Mouse (Mus musculus): Measurements from ENCODE around the gene Gm49601.

Gene Gm49601

DNA sequence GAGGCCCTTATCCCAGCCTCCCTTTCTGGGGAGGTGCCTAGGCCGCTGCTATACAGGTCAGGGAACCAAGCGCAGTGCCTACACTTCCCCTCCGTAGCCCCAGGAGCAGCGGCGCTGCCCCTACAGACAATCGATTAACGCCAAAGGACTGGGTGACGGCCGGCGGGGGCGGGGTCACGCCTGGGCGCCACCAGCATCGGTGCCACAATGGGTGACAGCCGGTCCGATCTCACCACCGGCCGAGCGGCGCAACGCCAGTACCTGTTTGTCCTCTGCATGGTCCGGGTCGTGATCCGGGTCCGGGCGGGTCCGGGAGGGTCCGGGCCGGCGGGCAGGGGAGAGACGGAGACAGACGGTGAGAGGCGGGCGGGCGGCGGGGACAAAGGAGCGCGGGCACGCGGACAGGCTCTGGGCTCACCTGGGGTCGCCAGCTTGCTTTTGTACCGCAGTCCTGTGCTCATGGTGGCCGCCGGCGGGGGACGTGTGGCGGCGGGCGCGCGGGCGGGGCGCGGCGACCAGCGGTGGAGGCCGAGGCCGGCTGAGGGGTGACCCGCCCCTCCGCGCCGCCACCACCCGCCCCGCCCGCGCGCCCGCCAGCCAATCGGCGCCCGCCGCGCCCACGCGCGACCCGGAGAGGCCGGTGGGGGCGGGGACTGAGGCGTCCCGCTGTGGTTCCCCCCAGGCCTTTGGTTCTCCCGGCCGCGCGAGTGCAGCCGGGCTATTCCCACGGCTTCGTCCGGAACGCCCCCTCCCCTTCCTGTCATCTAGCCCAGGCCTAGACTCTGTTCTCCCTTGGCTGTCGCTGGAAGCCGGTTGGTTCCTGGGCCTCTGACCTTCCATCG is 3.4 kb upstream of the Gm49601 start, which contains the start of gene Sept5:
Gene Sept5 (minus strand): TSS at position 565 of the 842 bp plus-strand sequence.
- no peak for DNase-seq (ENCODE audit: low read depth, low spot score)

DNA sequence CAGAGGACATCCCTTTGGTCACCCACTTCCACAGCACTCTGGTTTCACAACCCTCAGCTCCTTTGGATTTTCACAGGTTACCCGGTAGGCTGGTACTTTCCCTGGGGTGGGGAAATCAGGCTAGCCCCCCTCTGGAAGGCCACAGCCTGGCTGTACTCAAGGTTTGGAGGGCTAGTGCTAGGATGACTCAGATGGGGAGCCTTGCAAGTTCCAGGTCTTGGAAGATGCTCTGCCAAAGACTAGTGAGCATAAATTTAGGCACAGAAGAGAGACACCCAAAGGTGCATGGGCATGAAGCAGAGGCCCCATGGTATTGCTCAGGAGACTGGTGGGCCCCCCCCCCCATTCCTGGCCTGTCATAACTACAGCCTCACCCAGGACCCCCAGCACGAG is 2.7 kb upstream of the Gm49601 start:
- no peak for DNase-seq (ENCODE audit: low read depth, low spot score)

DNA sequence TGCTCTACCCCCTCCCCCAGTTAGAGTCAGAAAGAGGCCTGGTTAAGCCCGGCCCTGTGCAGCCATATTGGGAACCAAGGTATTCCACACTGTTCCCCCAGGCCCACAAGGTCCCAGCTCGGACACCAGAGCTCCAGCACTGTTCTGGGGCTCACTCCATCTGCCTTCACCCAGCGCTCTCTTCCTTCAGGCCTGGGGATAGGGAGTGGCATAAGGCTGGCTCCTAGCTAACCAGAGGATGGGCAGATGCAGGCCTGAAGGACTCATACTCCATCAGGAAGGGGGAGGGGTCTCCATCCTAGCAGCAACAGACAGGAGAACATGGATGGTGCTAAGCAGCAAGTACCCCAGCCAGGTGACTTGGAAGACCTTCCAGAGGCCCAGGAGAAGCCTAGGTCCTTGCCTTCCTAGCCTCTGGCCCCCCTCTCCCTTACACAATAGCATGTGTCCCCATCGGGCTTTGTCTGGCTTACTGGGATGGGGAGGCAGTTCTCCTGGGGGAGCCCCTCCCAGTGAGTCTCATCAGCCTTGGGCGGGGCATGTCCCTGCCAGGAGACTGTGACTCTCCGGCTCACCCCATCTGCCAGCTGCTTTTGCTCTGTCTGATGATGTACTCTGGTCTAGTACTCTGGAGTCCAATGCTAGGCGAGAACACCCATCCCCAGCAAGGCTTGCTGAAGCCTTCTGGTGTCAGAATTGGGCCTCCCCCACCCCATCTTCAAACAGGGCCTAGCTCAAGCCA is 2.1 kb upstream of the Gm49601 start:
- DNase-seq (ENCODE audit: low read depth, low spot score): no peak

DNA sequence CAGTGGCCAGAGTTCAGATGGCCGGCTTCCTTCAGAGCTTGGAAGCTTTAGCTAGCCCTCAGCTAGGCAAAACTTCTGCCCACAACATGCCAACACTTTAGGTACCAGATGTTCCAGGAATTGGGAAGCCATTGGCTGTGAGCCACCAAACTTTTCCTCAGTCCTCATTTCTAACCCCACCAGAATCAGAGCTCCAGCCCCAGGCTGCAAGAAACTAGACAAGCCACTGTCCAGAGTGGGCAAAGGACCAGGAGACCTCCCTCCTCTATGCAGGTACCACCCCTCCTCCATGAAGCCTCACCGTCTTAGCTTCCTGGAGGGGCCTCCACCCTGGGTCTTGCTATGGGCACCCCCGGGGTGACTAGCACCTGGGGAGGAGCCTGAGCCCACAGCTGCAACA is 936 bp upstream of the Gm49601 start:
- no peak for DNase-seq (ENCODE audit: low read depth, low spot score)

DNA sequence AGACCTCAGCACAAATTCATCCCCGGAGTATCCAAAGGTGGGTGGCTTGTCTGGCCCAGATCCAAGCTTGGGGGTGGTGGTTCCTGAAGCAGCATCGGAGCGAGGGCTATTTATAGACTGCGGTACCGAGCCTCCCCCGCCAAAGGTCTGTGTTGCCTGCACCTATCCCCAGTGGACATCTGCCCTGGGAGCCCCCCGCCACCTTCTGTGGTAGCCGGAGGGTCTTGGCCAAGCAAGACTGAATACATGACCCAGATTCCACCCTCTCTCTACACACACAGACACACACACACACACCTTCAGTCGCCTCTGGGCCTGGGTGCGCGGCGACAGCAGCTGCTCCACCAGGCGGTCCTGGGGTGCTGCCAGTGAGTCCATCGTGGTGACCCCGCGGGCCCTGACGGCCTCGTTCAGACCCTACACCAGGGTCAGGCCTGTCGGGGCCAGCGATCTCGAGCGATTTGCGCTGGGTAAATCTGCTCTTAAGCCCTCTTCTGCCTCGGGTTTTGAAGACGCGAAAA is 376 bp downstream of the Gm49601 start:
- no peak for DNase-seq (ENCODE audit: low read depth, low spot score)

DNA sequence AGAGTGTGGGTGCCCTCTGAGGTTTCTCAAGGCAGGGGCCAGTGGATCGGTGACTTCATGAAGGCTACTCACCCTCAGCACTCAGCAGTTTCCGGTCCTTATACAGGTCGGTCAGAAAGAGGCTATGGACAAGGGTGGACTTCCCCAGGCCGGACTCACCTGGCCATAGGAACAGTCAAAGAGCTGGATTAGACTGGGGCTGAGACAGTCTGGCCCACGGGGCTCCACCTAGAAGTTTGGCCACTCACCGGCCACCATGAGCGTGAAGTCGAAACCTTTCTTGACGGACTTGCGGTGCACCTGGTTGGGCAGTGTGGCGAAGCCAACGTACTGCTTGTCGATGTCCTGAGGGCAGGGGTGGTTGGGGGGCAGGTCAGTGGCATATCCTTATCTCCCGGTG is 1.1 kb downstream of the Gm49601 start:
- DNase-seq (ENCODE audit: low read depth, low spot score): no peak

DNA sequence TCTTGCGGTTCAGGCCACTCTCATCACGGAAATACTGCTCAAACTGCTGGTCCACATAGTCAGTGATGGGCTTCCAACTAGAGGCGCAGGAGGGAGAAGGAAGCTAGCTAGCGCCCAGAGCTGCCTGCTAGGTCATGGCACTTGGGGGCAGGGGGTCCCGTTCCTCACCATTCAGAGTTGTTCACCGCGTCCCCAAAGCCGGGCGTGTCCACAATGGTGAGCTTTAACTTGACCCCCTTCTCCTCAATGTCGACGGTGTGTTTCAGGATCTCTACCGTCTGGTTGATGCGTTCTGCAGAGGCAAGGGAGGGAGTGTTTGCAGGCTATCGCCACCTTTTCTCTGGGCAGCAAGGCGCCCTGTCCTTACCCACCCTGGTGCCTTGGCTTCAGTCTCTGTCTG is 1.6 kb downstream of the Gm49601 start:
- no peak for DNase-seq (ENCODE audit: low read depth, low spot score)

DNA sequence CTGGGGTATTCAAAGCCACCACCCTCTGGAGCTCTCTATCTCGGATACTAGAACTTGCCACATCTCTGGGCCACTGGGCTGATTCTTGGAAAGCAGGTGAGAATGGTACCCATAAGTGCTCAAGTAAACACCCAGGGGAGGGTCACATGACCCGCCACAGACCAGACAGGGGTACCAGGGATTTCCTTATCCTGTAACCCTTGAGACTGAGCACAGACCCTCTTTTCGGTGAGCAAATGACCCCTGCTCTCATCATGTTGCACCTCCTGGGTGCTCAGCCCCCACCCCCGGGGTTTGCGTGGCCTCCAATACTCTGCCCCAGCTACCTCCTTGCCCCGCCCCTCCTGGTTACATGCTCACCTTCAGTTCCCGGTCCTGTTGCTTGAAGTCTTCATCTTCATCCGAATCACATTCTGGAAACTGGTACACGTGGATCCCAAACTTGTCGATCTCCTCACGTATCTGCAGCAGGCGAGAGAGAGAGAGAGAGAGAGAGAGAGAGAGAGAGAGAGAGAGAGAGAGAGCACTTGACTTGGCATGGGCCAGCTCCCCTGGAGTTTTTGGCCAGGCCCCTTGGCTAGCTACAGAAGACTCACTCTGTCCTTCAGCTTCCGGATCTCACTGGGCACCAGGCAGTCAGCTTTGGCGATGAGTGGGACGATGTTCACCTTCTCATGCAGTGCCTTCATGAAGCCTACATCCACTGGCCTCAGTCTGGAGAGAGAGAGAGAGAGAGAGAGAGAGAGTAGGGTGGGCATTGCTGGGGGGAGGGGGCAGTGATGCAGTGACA is 2.3 kb downstream of the Gm49601 start:
- DNase-seq (ENCODE audit: low read depth, low spot score): no peak

DNA sequence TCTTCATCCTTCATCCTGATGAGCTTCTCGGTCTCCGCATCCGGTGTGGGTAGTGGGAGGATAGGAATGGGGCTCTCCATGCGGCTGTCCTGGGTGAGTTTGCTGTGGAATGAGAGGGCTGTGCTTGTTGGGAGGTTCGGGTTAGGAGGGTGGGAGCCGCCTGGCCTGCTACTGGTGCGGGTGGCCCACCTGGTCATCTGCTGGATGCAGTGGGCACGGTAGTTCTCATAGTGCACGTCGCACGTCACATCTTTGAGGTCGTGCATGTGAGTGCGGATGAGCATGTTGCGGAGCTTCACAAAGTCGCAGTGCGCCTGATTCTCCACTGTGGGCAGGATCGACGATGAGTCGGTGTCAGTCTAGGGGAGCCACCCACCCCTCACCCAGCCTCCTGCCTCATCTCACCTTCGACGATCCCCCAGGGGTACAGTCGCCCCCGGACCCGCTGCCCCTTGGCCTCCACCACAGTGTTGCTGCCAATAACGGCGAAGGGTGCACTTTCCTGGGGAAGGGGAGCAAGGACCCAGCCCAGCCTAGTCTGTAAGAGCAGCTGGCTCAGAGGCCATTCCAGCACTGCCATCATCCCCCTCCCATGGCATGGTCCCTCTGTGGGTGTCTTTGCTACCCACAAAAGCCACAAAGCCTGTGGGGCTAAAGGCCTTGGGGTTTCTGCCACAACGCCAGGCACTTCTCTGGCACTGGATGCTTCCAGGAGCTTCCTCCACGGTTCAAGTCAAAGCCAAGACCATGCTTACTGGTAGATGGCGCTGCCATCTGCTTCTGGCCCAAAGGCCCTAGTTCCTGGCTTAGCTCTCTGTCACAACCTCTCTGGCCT is 3.1 kb downstream of the Gm49601 start:
- DNase-seq (ENCODE audit: low read depth, low spot score): no peak

DNA sequence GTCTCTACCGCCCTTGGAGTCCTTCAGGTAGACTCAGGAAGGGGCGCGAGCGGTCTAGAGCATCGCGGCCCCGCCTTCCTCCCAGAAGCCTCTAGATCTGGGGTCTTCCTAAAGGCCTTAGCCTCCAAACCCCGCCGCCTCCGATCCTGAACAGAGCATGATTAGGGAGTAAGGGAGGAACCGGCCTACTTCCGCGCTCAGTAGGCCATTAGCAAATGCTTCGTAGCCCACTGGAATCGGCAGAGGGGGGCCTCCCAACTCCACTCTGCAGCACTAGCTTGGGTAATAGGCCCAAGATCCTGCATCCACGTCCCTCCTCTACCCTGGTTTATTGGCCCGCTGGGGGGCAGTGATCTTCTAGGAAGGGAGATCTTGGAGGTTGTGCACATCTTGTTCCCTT is 4.2 kb downstream of the Gm49601 start, which contains the start of gene Gp1bb:
Gene Gp1bb (minus strand): TSS at position 385 of the 400 bp plus-strand sequence.
- DNase-seq (ENCODE audit: low read depth, low spot score): no peak

DNA sequence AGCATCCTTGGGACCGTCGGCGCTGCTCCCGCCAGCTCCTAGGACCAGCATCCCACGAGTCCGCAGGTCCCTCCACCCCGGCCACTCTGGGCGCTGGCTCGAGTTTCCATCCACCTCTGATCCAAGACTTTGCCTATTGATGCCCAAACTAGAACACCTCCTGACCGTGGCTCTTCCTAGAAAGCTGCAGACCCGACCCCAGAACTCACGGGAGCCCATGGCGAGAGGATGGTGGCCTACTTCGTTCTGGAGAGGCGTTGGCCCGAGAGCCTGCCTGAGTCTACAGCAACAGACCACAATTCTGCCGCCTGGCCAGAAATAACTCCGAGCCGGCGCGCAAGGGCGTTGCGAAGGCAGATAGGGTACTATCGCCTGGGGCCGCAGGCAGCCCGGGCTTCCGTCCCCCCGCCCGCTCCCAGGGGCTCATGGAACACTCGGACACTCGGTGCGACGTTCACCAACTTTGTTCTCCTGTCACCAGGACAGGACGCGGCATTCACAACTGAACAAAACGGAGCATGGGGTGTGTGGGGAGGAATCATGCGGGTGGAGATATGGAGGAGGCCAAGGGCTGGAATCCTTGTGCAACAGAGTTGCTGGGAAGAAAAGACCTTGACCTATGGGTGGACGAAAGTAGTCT is 4.7 kb downstream of the Gm49601 start:
- no peak for DNase-seq (ENCODE audit: low read depth, low spot score)

DNA sequence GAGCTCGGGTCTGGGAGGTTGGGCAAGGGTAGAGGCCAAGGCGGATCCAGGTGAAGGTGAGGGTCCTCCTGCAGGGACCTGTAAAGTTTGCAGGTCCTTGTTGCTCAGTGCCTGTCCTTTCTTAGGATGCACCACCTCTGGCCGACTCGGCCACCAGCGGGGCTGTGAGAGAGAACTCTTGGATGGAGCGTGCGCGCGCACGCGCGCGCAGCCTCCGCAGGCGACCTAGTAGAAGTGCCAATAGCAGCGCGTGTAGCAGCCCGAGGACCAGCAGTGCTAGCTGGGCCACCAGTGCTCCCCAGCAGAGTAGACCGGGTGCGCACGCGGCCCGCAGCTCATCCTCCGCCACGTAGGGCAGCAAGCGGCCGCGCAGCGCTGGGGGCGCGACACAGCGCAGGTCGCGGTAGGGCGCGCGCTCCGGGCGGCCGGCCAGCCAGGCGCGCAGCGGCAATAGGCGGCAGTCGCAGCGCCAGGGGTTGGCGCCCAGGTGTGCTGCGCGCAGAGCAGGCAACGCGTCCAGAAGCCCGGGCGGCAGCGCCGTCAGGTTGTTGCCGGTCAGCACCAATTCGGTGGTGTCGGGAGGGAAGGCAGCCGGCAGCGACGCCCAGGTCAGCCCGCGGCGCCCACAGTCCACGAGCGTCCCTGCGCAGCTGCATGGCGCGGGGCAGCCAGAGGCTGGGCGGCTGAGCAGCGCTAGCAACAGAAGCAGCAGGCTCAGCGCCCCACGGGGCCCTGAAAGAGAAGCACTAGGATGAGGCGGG is 5.4 kb downstream of the Gm49601 start:
- peak; percentile 60 for DNase-seq (ENCODE audit: low read depth, low spot score)

DNA sequence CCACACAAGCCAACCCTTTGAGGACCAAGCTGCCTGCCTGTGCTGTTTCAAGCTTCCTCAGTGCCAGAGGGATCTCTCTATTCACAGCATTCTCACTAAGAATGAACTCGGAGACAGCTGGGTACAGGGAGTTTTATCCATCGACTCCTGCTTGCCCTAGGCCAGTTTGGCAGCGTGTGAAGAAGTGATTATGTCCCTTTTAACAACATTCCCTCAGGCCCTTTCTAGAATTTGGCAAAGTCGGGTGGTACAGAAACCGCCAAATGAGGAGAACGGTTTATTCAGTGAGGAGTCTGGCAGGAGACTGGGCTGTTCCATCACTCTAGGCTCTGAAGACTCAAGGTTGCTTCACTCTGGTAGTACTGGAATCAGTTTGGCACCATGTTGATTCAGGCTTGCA is 6.0 kb downstream of the Gm49601 start:
- no peak for DNase-seq (ENCODE audit: low read depth, low spot score)

DNA sequence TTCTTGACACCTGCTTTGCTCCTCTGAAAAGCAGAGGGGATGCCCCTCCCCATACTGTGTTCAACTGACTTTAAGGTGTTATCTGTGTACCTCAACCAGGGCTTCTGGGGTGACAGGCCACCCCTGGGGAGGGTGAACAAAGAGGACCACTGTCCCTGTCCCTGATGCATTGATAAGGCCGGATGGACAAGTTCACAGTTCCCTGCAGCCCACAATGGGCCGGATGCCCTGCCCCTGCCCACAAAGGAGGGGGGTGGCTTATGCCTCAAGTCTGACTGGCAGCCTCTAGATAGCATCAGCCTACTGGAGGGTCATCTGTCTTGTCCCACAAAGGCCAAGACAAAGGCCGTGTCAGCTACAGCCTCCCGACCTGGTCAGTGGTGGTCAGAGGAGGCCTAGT is 7.1 kb downstream of the Gm49601 start:
- DNase-seq (ENCODE audit: low read depth, low spot score): no peak

DNA sequence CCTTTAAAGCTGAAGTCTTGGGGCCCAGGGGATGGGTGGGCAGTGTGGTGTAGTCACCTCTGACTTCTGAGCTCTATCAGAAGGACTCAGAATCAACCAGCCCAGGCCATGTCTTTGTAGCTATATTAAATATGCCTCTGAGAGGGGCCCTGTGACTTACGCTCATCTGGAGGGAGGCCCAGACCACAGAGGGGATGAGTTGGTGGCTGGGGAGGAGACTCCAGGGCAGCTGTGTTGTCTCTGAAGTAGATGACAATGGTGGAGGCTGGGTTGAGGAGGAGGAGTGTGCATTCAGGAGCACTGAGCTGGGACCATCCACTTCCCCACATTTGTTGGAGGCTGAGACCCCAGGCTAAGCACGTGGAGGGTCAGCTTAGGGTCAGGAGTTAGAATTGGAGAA is 7.9 kb downstream of the Gm49601 start:
- no peak for DNase-seq (ENCODE audit: low read depth, low spot score)

DNA sequence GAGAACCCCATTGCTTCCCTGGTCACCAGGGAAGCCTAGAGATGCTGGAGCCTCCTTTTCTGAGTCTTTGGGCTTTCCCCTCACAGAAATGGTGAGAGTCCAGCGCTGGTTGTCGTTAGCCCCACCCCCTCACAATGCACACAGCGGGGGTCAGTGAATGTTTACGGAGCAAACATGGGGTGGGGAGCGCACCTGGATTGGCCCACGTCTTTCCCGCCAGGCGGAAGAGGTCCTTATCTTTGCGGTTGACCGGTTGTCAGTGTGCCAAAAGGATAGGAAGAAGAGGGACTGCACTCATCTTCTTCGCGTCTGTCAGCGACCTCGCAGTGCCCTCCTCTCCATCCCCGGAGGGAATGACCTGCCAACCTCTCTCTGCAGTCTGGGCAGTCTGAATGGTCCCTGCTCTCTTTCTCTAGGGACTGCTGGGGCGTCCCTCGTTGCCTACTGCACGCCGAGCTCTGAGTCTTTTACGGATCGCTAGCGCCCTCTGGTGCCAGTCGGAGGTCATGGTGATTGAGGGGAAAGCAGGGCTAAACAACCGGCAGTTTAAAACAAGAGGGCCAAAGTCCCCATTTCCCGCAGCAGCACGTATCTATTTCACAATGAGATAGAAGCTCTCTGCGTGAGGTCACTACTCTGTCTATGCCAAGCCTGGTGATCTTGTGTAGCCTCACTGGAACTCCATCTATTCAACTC is 8.7 kb downstream of the Gm49601 start:
- peak; percentile 81 for DNase-seq (ENCODE audit: low read depth, low spot score)

DNA sequence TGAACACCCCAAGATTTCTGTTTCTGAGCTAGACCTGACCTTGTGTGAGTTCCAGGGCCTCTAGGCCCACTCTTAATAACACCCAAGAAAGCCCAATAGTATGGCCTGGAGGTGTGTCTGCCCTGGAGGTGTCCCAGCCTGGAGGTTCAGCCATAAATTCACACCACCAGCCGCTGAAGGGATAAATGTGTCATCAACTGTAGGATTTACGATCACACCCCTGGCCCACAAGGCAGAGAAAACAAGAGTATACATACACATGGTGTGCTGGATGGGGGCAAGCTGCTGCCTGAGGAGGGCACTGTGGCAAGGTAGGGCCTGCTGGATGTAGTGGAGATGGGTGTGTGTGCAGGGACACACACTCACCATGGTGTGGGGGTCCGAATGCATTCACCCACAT is 12.9 kb downstream of the Gm49601 start:
- DNase-seq (ENCODE audit: low read depth, low spot score): no peak

DNA sequence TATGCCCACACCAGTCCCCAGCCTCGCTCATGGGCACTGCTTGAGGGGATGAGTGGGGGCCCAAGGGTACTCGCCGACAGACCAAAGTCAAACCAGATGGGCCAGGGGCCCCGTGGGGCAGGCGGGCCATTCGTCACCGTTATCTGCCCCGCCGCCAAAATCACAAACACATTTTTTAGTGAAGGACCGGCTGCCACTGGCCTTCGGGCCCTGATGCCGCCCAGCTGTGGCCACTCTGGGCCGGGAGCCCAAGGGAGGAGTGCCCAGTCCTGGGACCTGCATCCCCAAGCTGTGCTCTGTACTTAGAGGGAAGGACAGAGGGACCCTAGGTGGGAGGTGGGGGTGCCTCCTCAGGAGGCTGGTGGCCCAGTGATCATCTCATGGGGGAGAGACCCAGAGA is 14.5 kb downstream of the Gm49601 start:
- no peak for DNase-seq (ENCODE audit: low read depth, low spot score)

DNA sequence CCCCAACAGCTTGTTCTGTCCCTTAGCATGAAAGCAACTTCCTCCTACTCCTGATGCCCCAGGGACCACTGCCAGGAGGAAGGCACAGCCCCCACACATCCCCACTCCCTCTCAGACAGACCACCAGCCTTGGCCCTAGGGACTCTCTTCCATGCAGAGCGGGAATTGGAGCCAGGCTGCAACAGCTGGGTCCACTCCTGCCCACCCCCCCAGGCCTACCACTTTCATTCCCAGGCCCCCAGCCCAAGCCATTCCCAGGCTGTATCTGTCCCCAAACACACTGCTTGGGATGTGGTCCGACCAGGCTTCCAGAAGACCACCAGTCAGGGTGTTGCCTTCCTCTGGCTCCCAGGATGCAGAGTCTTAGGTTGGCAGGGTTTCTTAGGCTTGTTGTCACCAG is 17.1 kb downstream of the Gm49601 start:
- no peak for DNase-seq (ENCODE audit: low read depth, low spot score)

Data from ES-CJ7 (cell line).